Mouse (Mus musculus) CH12.LX (cell line): ENCODE results near the gene Rassf2. TPM values are rescaled to one million over a fixed set of nuclear protein-coding genes. Genes with fewer than 3 reads are reported as not detected.

Experiments
- DNase-seq: peaks from one replicate; pipeline ENCODE4 v3.0.0-alpha.2; 2013; ENCODE audit errors: extremely low read depth
- H3K27ac ChIP-seq: 2 replicates; pipeline ENCODE4 v1.5.1; 2012; ENCODE audit warnings: low read depth, mild to moderate bottlenecking, control low read depth, moderate library complexity; ENCODE audit not compliant: insufficient read depth
- H3K27me3 ChIP-seq: replicated peaks from 2 replicates; pipeline ENCODE3; 2012; ENCODE audit warnings: inconsistent platforms
- H3K36me3 ChIP-seq, 2 experiments: replicated peaks in 1 of 2; 2 replicates each; pipeline versions ENCODE3 to v1.6.1; 2012; ENCODE audit warnings: inconsistent platforms in 1 of 2, low read length in 1 of 2, mild to moderate bottlenecking in 1 of 2, mixed read lengths in 1 of 2, moderate library complexity in 1 of 2; ENCODE audit not compliant: control insufficient read depth in 1 of 2, insufficient read depth in 1 of 2
- H3K4me1 ChIP-seq, 2 experiments: 2 replicates each; pipeline ENCODE4 v1.6.1; 2012; ENCODE audit warnings: inconsistent platforms in 1 of 2, moderate library complexity in 1 of 2; ENCODE audit not compliant: insufficient read depth in 2 of 2, control insufficient read depth in 1 of 2
- H3K4me2 ChIP-seq: 2 replicates; pipeline ENCODE4 v1.6.1; 2012; ENCODE audit warnings: low read depth, mild to moderate bottlenecking, control low read depth; ENCODE audit not compliant: poor library complexity, insufficient read depth, severe bottlenecking
- H3K4me3 ChIP-seq, 3 experiments: fragments of 150-350 bp in 1 of 3; sonication (generic) in 1 of 3; replicated peaks in 1 of 3; 2 replicates each; pipeline versions ENCODE3 to v1.5.1; 2011 to 2012; ENCODE audit warnings: low read depth in 2 of 3, low read length in 2 of 3, mild to moderate bottlenecking in 2 of 3, moderate library complexity in 2 of 3, control low read depth in 1 of 3, improper control_type of control experiment in 1 of 3, inconsistent platforms in 1 of 3, mixed read lengths in 1 of 3; ENCODE audit not compliant: poor library complexity in 1 of 3
- H3K79me2 ChIP-seq: replicated peaks from 2 replicates; pipeline ENCODE4 v1.6.1; 2012; ENCODE audit warnings: mild to moderate bottlenecking, moderate library complexity; ENCODE audit not compliant: control insufficient read depth, poor library complexity, insufficient read depth, severe bottlenecking; ENCODE audit errors: extremely low read depth
- H3K9ac ChIP-seq: 2 replicates; pipeline ENCODE4 v1.6.1; 2012; ENCODE audit warnings: low read depth, mild to moderate bottlenecking, control low read depth, moderate library complexity; ENCODE audit not compliant: insufficient read depth
- H3K9me3 ChIP-seq: replicated peaks from 2 replicates; pipeline ENCODE3; 2012; ENCODE audit warnings: low read length, inconsistent platforms, mixed read lengths
- BHLHE40 ChIP-seq: IDR thresholded peaks from 2 replicates; pipeline ENCODE4 v1.6.1; 2011; ENCODE audit warnings: mild to moderate bottlenecking, low read depth, low read length, improper control_type of control experiment
- CHD2 ChIP-seq: IDR thresholded peaks from 2 replicates; pipeline ENCODE4 v1.6.1; 2011; ENCODE audit warnings: low read length, improper control_type of control experiment
- E2F4 ChIP-seq: IDR thresholded peaks from 2 replicates; pipeline ENCODE4 v1.6.1; 2011; ENCODE audit warnings: low read depth, low read length, improper control_type of control experiment; ENCODE audit not compliant: insufficient replicate concordance
- EP300 ChIP-seq: IDR thresholded peaks from 2 replicates; pipeline ENCODE4 v1.6.1; 2011; ENCODE audit warnings: low read length, improper control_type of control experiment
- GABPA ChIP-seq: IDR thresholded peaks from 2 replicates; pipeline ENCODE4 v1.6.1; 2012; ENCODE audit warnings: low read depth, low read length, improper control_type of control experiment, inconsistent platforms; ENCODE audit not compliant: insufficient replicate concordance
- HCFC1 ChIP-seq: IDR thresholded peaks from 2 replicates; pipeline ENCODE4 v1.6.1; 2012; ENCODE audit warnings: low read depth, mild to moderate bottlenecking, inconsistent platforms, low read length, improper control_type of control experiment
- JUN ChIP-seq: IDR thresholded peaks from 2 replicates; pipeline ENCODE4 v1.6.1; 2011; ENCODE audit warnings: low read depth, mild to moderate bottlenecking, low read length, improper control_type of control experiment, moderate library complexity; ENCODE audit not compliant: insufficient read depth
- KAT2A ChIP-seq: IDR thresholded peaks from 2 replicates; pipeline ENCODE4 v1.6.1; 2012; ENCODE audit warnings: low read length, improper control_type of control experiment, inconsistent platforms; ENCODE audit not compliant: insufficient replicate concordance
- MAFK ChIP-seq: IDR thresholded peaks from 2 replicates; pipeline ENCODE4 v1.6.1; 2011; ENCODE audit warnings: low read length, improper control_type of control experiment; ENCODE audit not compliant: insufficient replicate concordance
- MAZ ChIP-seq: IDR thresholded peaks from 2 replicates; pipeline ENCODE4 v1.6.1; 2012; ENCODE audit warnings: low read depth, mild to moderate bottlenecking, inconsistent platforms, low read length, improper control_type of control experiment, moderate library complexity
- MEF2A ChIP-seq: IDR thresholded peaks from 2 replicates; pipeline ENCODE4 v1.6.1; 2014; ENCODE audit warnings: low read depth, mild to moderate bottlenecking, inconsistent platforms, low read length, improper control_type of control experiment, borderline replicate concordance
- MXI1 ChIP-seq: IDR thresholded peaks from 2 replicates; pipeline ENCODE4 v1.6.1; 2011; ENCODE audit warnings: mild to moderate bottlenecking, low read depth, low read length, improper control_type of control experiment
- MYC ChIP-seq: IDR thresholded peaks from 2 replicates; pipeline ENCODE4 v1.6.1; 2011; ENCODE audit warnings: low read depth, mild to moderate bottlenecking, improper control_type of control experiment, low read length
- NELFE ChIP-seq: IDR thresholded peaks from 2 replicates; pipeline ENCODE4 v1.6.1; 2011; ENCODE audit warnings: low read depth, low read length, improper control_type of control experiment
- NRF1 ChIP-seq: IDR thresholded peaks from 2 replicates; pipeline ENCODE4 v1.6.1; 2014; ENCODE audit warnings: low read depth, mild to moderate bottlenecking, inconsistent platforms, low read length, improper control_type of control experiment, moderate library complexity
- PAX5 ChIP-seq: IDR thresholded peaks from 2 replicates; pipeline ENCODE4 v1.6.1; 2012; ENCODE audit warnings: low read length, inconsistent platforms, mixed read lengths
- POLR2A ChIP-seq: IDR thresholded peaks from 2 replicates; pipeline ENCODE4 v1.6.1; 2011; ENCODE audit warnings: low read depth, mild to moderate bottlenecking, improper control_type of control experiment, low read length
- POLR2AphosphoS2 ChIP-seq: IDR thresholded peaks from 2 replicates; pipeline ENCODE4 v1.6.1; 2011; ENCODE audit warnings: low read depth, low read length, improper control_type of control experiment
- RAD21 ChIP-seq: IDR thresholded peaks from 2 replicates; pipeline ENCODE4 v1.6.1; 2011; ENCODE audit warnings: low read depth, mild to moderate bottlenecking, low read length, improper control_type of control experiment, moderate library complexity
- RCOR1 ChIP-seq: conservative IDR thresholded peaks from 2 replicates; pipeline ENCODE4 v1.6.1; 2012; ENCODE audit warnings: low read depth, mild to moderate bottlenecking, inconsistent platforms, low read length, improper control_type of control experiment
- SIN3A ChIP-seq: IDR thresholded peaks from 2 replicates; pipeline ENCODE4 v1.6.1; 2012; ENCODE audit warnings: low read length, improper control_type of control experiment, inconsistent platforms
- SMC3 ChIP-seq: IDR thresholded peaks from 2 replicates; pipeline ENCODE4 v1.6.1; 2011; ENCODE audit warnings: low read depth, low read length, improper control_type of control experiment
- TBP ChIP-seq: conservative IDR thresholded peaks from 2 replicates; pipeline ENCODE4 v1.6.1; 2011; ENCODE audit warnings: low read depth, low read length, improper control_type of control experiment
- TCF12 ChIP-seq: IDR thresholded peaks from 2 replicates; pipeline ENCODE4 v1.6.1; 2014; ENCODE audit warnings: low read depth, mild to moderate bottlenecking, inconsistent platforms, low read length, improper control_type of control experiment
- UBTF ChIP-seq: IDR thresholded peaks from 2 replicates; pipeline ENCODE4 v1.6.1; 2012; ENCODE audit warnings: low read depth, mild to moderate bottlenecking, inconsistent platforms, low read length, improper control_type of control experiment, moderate library complexity
- USF1 ChIP-seq: IDR thresholded peaks from 2 replicates; pipeline ENCODE4 v1.6.1; 2014; ENCODE audit warnings: low read depth, mild to moderate bottlenecking, inconsistent platforms, low read length, improper control_type of control experiment
- USF2 ChIP-seq: conservative IDR thresholded peaks from 2 replicates; pipeline ENCODE4 v1.6.1; 2011; ENCODE audit warnings: low read depth, low read length, improper control_type of control experiment
- ZKSCAN1 ChIP-seq: IDR thresholded peaks from 2 replicates; pipeline ENCODE4 v1.6.1; 2012; ENCODE audit warnings: low read depth, inconsistent platforms, low read length, improper control_type of control experiment, borderline replicate concordance
- ZMIZ1 ChIP-seq: IDR thresholded peaks from 2 replicates; pipeline ENCODE4 v1.6.1; 2012; ENCODE audit warnings: low read depth, mild to moderate bottlenecking, inconsistent platforms, low read length, improper control_type of control experiment
- ZNF384 ChIP-seq: IDR thresholded peaks from 2 replicates; pipeline ENCODE4 v1.6.1; 2012; ENCODE audit warnings: low read depth, low read length, improper control_type of control experiment, inconsistent platforms
- dilution Hi-C: fragments of 300-500 bp; cut with MboI; formaldehyde crosslinking; loops from 2 replicates; pipeline ENCODE4 v1.14.3; 2020; ENCODE audit warnings: low sequenced_read_pairs; ENCODE audit not compliant: extremely low pct_unique_long_range_greater_than_20kb, extremely low pct_ligation_motif_present
- in situ Hi-C: fragments of 300-500 bp; cut with MboI; formaldehyde crosslinking; loops from 3 replicates; pipeline ENCODE4 v1.14.3; 2019; ENCODE audit warnings: low sequenced_read_pairs, low pct_ligation_motif_present, low pct_unique_long_range_greater_than_20kb, mixed read lengths
- polyA plus RNA-seq: library from polyadenylated mRNA; unstranded; fragments of >175 nt; gene quantifications from 2 replicates; pipeline ENCODE4 v1.2.1, GENCODE M21; 2012; ENCODE audit warnings: low read depth; ENCODE audit not compliant: insufficient read length
- total RNA-seq, 2 experiments: library from RNA; depleted of rRNA; stranded (reverse); fragments of 300-350 nt in 1 of 2; fragments of >200 nt in 1 of 2; gene quantifications; 2 replicates each; pipeline ENCODE4 v1.2.3; 2012 to 2014

Rassf2 gene
- total and polyA plus RNA-seq, 3 experiments: 33.8 to 61.5 (median 45.3) TPM

DNA sequence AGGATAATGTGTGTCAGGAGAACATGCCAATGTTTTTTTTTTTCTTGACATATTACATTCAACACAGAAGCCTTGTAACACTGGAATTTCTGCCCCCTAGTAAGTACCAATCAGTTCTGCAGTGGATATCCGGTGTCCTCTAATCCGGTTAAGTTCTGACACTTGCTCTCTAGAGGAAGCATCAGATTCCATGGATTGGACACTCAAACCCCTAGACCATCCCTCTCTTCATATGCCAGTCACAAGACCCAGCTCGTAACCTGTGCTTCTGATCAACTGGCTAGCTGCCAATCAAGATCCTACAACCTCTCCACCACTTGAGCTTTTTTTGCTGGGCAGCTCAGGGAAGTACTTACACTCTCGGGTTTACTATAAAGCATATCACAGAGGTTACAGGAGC is 8.4 kb downstream of the Rassf2 start:
- DNase-seq: no peak
- dilution Hi-C loops: no loop called here
- Histone ChIP-seq H3K4me3 (peak overlapping the region; percentile 43 to 63 (median 49)), H3K4me1 (peaks cover 35 to 93% of the 10 kb centered on the region in 2 experiments), H3K79me2 (peaks cover 78% of the 10 kb centered on the region), H3K27ac (peak overlapping the region; percentile 99), H3K36me3 (peaks cover 9 to 61% of the 10 kb centered on the region in 2 experiments), H3K27me3 (no peaks in the 10 kb centered on the region), H3K9ac (peak overlapping the region; percentile 47), H3K9me3 (no peaks in the 10 kb centered on the region), H3K4me2 (peak overlapping the region; percentile 64)
- TF ChIP-seq TBP: 0 out of 2 replicates have a peak, but pooled peaks have one; percentile 22
- TF ChIP-seq SMC3: no peak
- TF ChIP-seq RCOR1: no peak
- no peak for TF ChIP-seq GABPA
- TF ChIP-seq NRF1: no peak
- in situ Hi-C loops: loop anchor here (5.0 kb wide), 1 partner anchor 36 kb away; no protein-coding TSS in a partner anchor

DNA sequence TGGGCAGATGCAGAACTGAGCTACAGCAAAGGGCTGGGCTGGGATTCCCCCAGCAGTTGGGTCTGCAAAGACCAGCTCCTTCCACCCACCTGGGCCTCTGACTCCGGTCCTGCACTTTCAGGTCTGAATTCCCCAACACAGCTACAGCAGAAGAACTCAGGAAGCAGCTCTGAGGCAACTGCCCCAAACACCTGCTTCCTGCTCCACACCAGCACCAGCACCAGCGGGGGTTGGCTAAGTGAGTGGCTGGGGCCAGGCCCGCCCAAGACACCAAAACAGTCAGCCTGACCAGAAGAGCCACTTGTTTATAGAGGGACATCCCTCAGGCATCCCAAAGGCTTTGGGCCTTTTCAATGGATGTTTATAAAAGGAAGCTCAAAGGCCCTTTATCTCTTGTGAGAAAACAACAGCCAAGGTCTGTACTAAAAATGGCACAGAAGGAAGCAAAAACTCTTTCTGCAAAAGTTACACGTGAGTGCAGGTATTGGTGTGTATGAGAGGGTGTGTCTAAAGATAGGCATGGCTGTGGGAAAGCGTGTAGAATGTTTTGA is 9.0 kb downstream of the Rassf2 start:
- peak overlapping the region; percentile 99 for H3K27ac ChIP-seq
- dilution Hi-C loops: no loop called here
- H3K4me1 ChIP-seq: peaks cover 35 to 93% of the 10 kb centered on the region in 2 experiments
- peak overlapping the region; percentile 49 to 63 (median 53) for H3K4me3 ChIP-seq
- peak; percentile 94 for DNase-seq
- no peaks in the 10 kb centered on the region for H3K9me3 ChIP-seq
- peak overlapping the region; percentile 47 for H3K9ac ChIP-seq
- in situ Hi-C loops: loop anchor here (5.0 kb wide), 1 partner anchor 36 kb away; no protein-coding TSS in a partner anchor
- no peaks in the 10 kb centered on the region for H3K27me3 ChIP-seq
- peaks cover 73% of the 10 kb centered on the region for H3K79me2 ChIP-seq
- H3K4me2 ChIP-seq: peak overlapping the region; percentile 96
- H3K36me3 ChIP-seq: peaks cover 9 to 56% of the 10 kb centered on the region in 2 experiments
- TF ChIP-seq MAFK: peak; percentile 57; the same call in 1 of the 2 replicates
- peak; percentile 73; the same call in 1 of the 2 replicates for TF ChIP-seq ZMIZ1
- TF ChIP-seq SMC3: peak; percentile 46
- peak; percentile 94 for TF ChIP-seq MEF2A
- no peak for TF ChIP-seq PAX5
- no peak for TF ChIP-seq USF2
- peak; percentile 78 for TF ChIP-seq POLR2A
- TF ChIP-seq MXI1: peak; percentile 95
- no peak for TF ChIP-seq E2F4
- peak; percentile 35; the same call in 1 of the 2 replicates for TF ChIP-seq JUN
- TF ChIP-seq USF1: no peak
- TF ChIP-seq TBP: peak; percentile 80
- peak; percentile 99 for TF ChIP-seq TCF12
- peak; percentile 91 for TF ChIP-seq SIN3A
- TF ChIP-seq CHD2: peak; percentile 75
- TF ChIP-seq RCOR1: peak; percentile 92
- peak; percentile 77 for TF ChIP-seq MYC
- TF ChIP-seq MAZ: peak; percentile 97
- peak; percentile 26 for TF ChIP-seq RAD21
- TF ChIP-seq HCFC1: 0 out of 2 replicates have a peak, but pooled peaks have one; percentile 42
- peak; percentile 93 for TF ChIP-seq EP300
- TF ChIP-seq ZNF384: no peak
- TF ChIP-seq KAT2A: 0 out of 2 replicates have a peak, but pooled peaks have one; percentile 36
- TF ChIP-seq BHLHE40: peak; percentile 92
- TF ChIP-seq NRF1: 0 out of 2 replicates have a peak, but pooled peaks have one; percentile 5
- TF ChIP-seq POLR2AphosphoS2: no peak
- TF ChIP-seq NELFE: peak; percentile 71; the same call in 1 of the 2 replicates
- no peak for TF ChIP-seq ZKSCAN1
- TF ChIP-seq UBTF: peak; percentile 68
- TF ChIP-seq GABPA: no peak
